Mouse (Mus musculus): ENCODE measurements around the gene Spdye4b. TPM values are rescaled to one million over a fixed set of nuclear protein-coding genes. Genes with fewer than 3 reads are reported as not detected.

Spdye4b gene
- polyA plus RNA-seq, 1 experiment from 2014 or later = not detected

Small RNA genes within 50 kb of the gene (microRNA-seq; reads per million reads assigned to microRNA genes)
- not detected for gene Gm44405

Other genes with a start within 250 kb of the Spdye4b start
- gene Fscn1, start 220.7 kb upstream of the Spdye4b start, polyA plus RNA-seq (2015; fragmentation: Nextera tagmentation; extraction: Ambion mirVana) = 29.5 and 38.3 TPM in 2 replicates
- 14.4 and 19.8 TPM in 2 replicates for gene Rnf216, start 68.0 kb upstream of the Spdye4b start, polyA plus RNA-seq (2015; fragmentation: Nextera tagmentation; extraction: Ambion mirVana)
- gene Olfr718-ps1, start 33.4 kb upstream of the Spdye4b start, polyA plus RNA-seq (2015; fragmentation: Nextera tagmentation; extraction: Ambion mirVana) = not detected in 2 replicates
- 1.7 and 1.8 TPM in 2 replicates for gene Rbak, start 242 bp upstream of the Spdye4b start, polyA plus RNA-seq (2015; fragmentation: Nextera tagmentation; extraction: Ambion mirVana)
- gene Spdye4a, start 45.9 kb downstream of the Spdye4b start, polyA plus RNA-seq (2015; fragmentation: Nextera tagmentation; extraction: Ambion mirVana) = not detected in 2 replicates
- 2.2 and 3.1 TPM in 2 replicates for gene Zfp12, start 54.1 kb downstream of the Spdye4b start, polyA plus RNA-seq (2015; fragmentation: Nextera tagmentation; extraction: Ambion mirVana)
- gene Zfp316, start 89.0 kb downstream of the Spdye4b start, polyA plus RNA-seq (2015; fragmentation: Nextera tagmentation; extraction: Ambion mirVana) = 0.20 and 0.25 TPM in 2 replicates
- not detected in 2 replicates for gene Zfp853, start 112.6 kb downstream of the Spdye4b start, polyA plus RNA-seq (2015; fragmentation: Nextera tagmentation; extraction: Ambion mirVana)
- 27.4 and 30.4 TPM in 2 replicates for gene E130309D02Rik, start 134.3 kb downstream of the Spdye4b start, polyA plus RNA-seq (2015; fragmentation: Nextera tagmentation; extraction: Ambion mirVana)
- 35.7 and 36.4 TPM in 2 replicates for gene Zdhhc4, start 148.2 kb downstream of the Spdye4b start, polyA plus RNA-seq (2015; fragmentation: Nextera tagmentation; extraction: Ambion mirVana)
- 0.03 TPM in 1 of 2 replicates, not detected in the other for gene Grid2ip, start 176.3 kb downstream of the Spdye4b start, polyA plus RNA-seq (2015; fragmentation: Nextera tagmentation; extraction: Ambion mirVana)
- 155 and 176 TPM in 2 replicates for gene Kdelr2, start 222.8 kb downstream of the Spdye4b start, polyA plus RNA-seq (2015; fragmentation: Nextera tagmentation; extraction: Ambion mirVana)

All from liver, embryonic 13.5 days (tissue).